Mouse (Mus musculus) lung, embryonic 16.5 days (tissue): ENCODE measurements around the gene Trim80. TPM values are rescaled to one million over a fixed set of nuclear protein-coding genes. Genes with fewer than 3 reads are reported as not detected.
"Not testable (repeated sequence)": the region's sequence is repeated elsewhere in the genome, so short reads cannot be mapped to it uniquely, and the experiment has no call there.

Experiments used
- ATAC-seq: fragments of 200-750 bp; cut with Nextera tagmentation; 2 replicates; pipeline ENCODE4 v1.8.0; 2017; ENCODE audit warnings: low read depth, mild to moderate bottlenecking, moderate library complexity
- H3K27ac ChIP-seq: fragments of 300-500 bp; sonication (generic); 2 replicates; pipeline ENCODE4 v1.5.1; 2014; ENCODE audit warnings: mild to moderate bottlenecking, control low read depth, low read length
- H3K27me3 ChIP-seq: fragments of 300-500 bp; sonication (generic); 2 replicates; pipeline ENCODE4 v1.6.1; 2014; ENCODE audit warnings: low read depth, low read length, mixed read lengths; ENCODE audit not compliant: control insufficient read depth, insufficient read depth
- H3K36me3 ChIP-seq: fragments of 300-500 bp; sonication (generic); 2 replicates; pipeline ENCODE4 v1.6.1; 2014; ENCODE audit warnings: low read length; ENCODE audit not compliant: control insufficient read depth, insufficient read depth
- H3K4me1 ChIP-seq: fragments of 300-500 bp; sonication (generic); replicated peaks from 2 replicates; pipeline ENCODE4 v1.6.1; 2014; ENCODE audit warnings: low read length, mixed read lengths; ENCODE audit not compliant: control insufficient read depth, insufficient read depth
- H3K4me2 ChIP-seq: fragments of 300-500 bp; sonication (generic); 2 replicates; pipeline ENCODE4 v1.6.1; 2014; ENCODE audit warnings: low read depth, low read length, control low read depth
- H3K4me3 ChIP-seq: fragments of 300-500 bp; sonication (generic); 2 replicates; pipeline ENCODE4 v1.5.1; 2014; ENCODE audit warnings: mild to moderate bottlenecking, low read length, control low read depth
- H3K9ac ChIP-seq: fragments of 300-500 bp; sonication (generic); 2 replicates; pipeline ENCODE4 v1.6.1; 2014; ENCODE audit warnings: low read length, control low read depth
- H3K9me3 ChIP-seq: fragments of 300-500 bp; sonication (generic); 2 replicates; pipeline ENCODE4 v1.6.1; 2016; ENCODE audit warnings: low read length; ENCODE audit not compliant: control insufficient read depth
- WGBS: fragments of 180-500 bp; shearing (Covaris S2); extraction: QIAGEN DNeasy Blood & Tissue Kit; methylation state at CpG from one replicate; pipeline ENCODE4 v1.1.7; 2014; 5-methylcytosine and 5-hydroxymethylcytosine counted together
- microRNA-seq: library from miRNA; unstranded; fragments of <30 nt; microRNA quantifications from one replicate; pipeline ENCODE4, GENCODE M21; 2016
- polyA plus RNA-seq: library from polyadenylated mRNA; unstranded; fragments of >200 nt; fragmentation: Nextera tagmentation; extraction: Ambion mirVana; gene quantifications from 2 replicates; pipeline ENCODE4 v1.2.1, GENCODE M21; 2015

Gene Trim80
- polyA plus RNA-seq, 1 experiment from 2014 or later: not detected

GRCm38 (mm10) chr11:115496559-115496958 lies 56.2 kb downstream of the Trim80 start:
- peaks cover 25% of the 10 kb centered on the region for H3K36me3 ChIP-seq
- 89% methylated on average over 9 of the region's 9 CpGs for WGBS
- not testable (repeated sequence) for ATAC-seq, H3K9me3 ChIP-seq, H3K27ac ChIP-seq, H3K4me3 ChIP-seq, H3K9ac ChIP-seq, H3K4me1 ChIP-seq, H3K4me2 ChIP-seq, H3K27me3 ChIP-seq

Small RNA genes within 50 kb of the gene (microRNA-seq; reads per million reads assigned to microRNA genes)
- not detected for gene Mir3968

Other genes starting within 250 kb of the Trim80 start
- 0.06 TPM in 1 of 2 replicates, not detected in the other for gene Grin2c, start 173.3 kb upstream of the Trim80 start, polyA plus RNA-seq
- 14.1 and 14.2 TPM in 2 replicates for gene Fdxr, start 163.5 kb upstream of the Trim80 start, polyA plus RNA-seq
- gene Fads6, start 142.9 kb upstream of the Trim80 start, polyA plus RNA-seq: 0.30 and 0.48 TPM in 2 replicates
- gene Otop2, start 133.4 kb upstream of the Trim80 start, polyA plus RNA-seq: 0.09 TPM in 1 of 2 replicates, not detected in the other
- not detected in 2 replicates for gene Ush1g, start 118.5 kb upstream of the Trim80 start, polyA plus RNA-seq
- not detected in 2 replicates for gene Otop3, start 105.8 kb upstream of the Trim80 start, polyA plus RNA-seq
- gene Hid1, start 72.8 kb upstream of the Trim80 start, polyA plus RNA-seq: 19.1 and 20.2 TPM in 2 replicates
- gene Cdr2l, start 58.6 kb upstream of the Trim80 start, polyA plus RNA-seq: 11.5 and 12.0 TPM in 2 replicates
- gene Mrpl58, start 36.8 kb upstream of the Trim80 start, polyA plus RNA-seq: 203 and 205 TPM in 2 replicates
- 822 and 823 TPM in 2 replicates for gene Atp5h, start 20.6 kb upstream of the Trim80 start, polyA plus RNA-seq
- gene Kctd2, start 20.4 kb upstream of the Trim80 start, polyA plus RNA-seq: 3.4 and 4.3 TPM in 2 replicates
- gene Slc16a5, start 21.9 kb downstream of the Trim80 start, polyA plus RNA-seq: 0.74 and 2.9 TPM in 2 replicates
- 7.2 and 7.4 TPM in 2 replicates for gene Armc7, start 35.1 kb downstream of the Trim80 start, polyA plus RNA-seq
- gene Nt5c, start 51.3 kb downstream of the Trim80 start, polyA plus RNA-seq: 71.0 and 74.7 TPM in 2 replicates
- gene Jpt1, start 73.8 kb downstream of the Trim80 start, polyA plus RNA-seq: 460 and 462 TPM in 2 replicates
- 889 and 930 TPM in 2 replicates for gene Sumo2, start 95.7 kb downstream of the Trim80 start, polyA plus RNA-seq
- gene Nup85, start 123.9 kb downstream of the Trim80 start, polyA plus RNA-seq: 158 and 165 TPM in 2 replicates
- gene Mrps7, start 163.4 kb downstream of the Trim80 start, polyA plus RNA-seq: 79.3 and 87.6 TPM in 2 replicates
- gene Gga3, start 163.5 kb downstream of the Trim80 start, polyA plus RNA-seq: 21.1 and 25.4 TPM in 2 replicates
- gene Mif4gd, start 172.4 kb downstream of the Trim80 start, polyA plus RNA-seq: 36.8 and 40.6 TPM in 2 replicates
- gene Slc25a19, start 187.8 kb downstream of the Trim80 start, polyA plus RNA-seq: 25.0 and 25.4 TPM in 2 replicates